Mouse (Mus musculus) kidney, adult 2 months (tissue): ENCODE data around the gene Serpine3. TPM values are rescaled to one million over a fixed set of nuclear protein-coding genes. Genes with fewer than 3 reads are reported as not detected.

Experiments
- DNase-seq: peaks from one replicate; pipeline ENCODE4 v3.0.0; 2021
- H3K27ac ChIP-seq: fragments of 200-500 bp; 2 replicates; pipeline ENCODE4 v1.5.1; 2012; ENCODE audit warnings: low read depth, low read length, control low read depth, inconsistent platforms; ENCODE audit not compliant: insufficient read depth
- H3K27me3 ChIP-seq: fragments of 200-500 bp; replicated peaks from 2 replicates; pipeline ENCODE4 v1.6.1; 2012; ENCODE audit warnings: mild to moderate bottlenecking, moderate library complexity, low read length, inconsistent platforms; ENCODE audit not compliant: control insufficient read depth, insufficient read depth
- H3K36me3 ChIP-seq: fragments of 200-500 bp; 2 replicates; pipeline ENCODE4 v1.6.1; 2012; ENCODE audit warnings: mild to moderate bottlenecking, moderate library complexity, low read length, inconsistent platforms; ENCODE audit not compliant: control insufficient read depth, insufficient read depth
- H3K4me1 ChIP-seq: fragments of 200-500 bp; 2 replicates; pipeline ENCODE4 v1.6.1; 2011; ENCODE audit warnings: low read length; ENCODE audit not compliant: control insufficient read depth, insufficient read depth
- H3K4me3 ChIP-seq: fragments of 200-500 bp; 2 replicates; pipeline ENCODE4 v1.5.1; 2011; ENCODE audit warnings: mild to moderate bottlenecking, low read depth, low read length, control low read depth; ENCODE audit not compliant: insufficient read depth
- CTCF ChIP-seq: fragments of 200-500 bp; conservative IDR thresholded peaks from 2 replicates; pipeline ENCODE4 v1.5.1; 2011; ENCODE audit warnings: low read depth, mild to moderate bottlenecking, control low read depth, low read length, moderate library complexity, mixed read lengths; ENCODE audit not compliant: insufficient read depth, insufficient read length
- POLR2A ChIP-seq: fragments of 200-500 bp; IDR thresholded peaks from one replicate; pipeline ENCODE4 v1.6.1; 2011; ENCODE audit warnings: low read depth, low read length, control low read depth
- WGBS: fragments of 180-500 bp; shearing (Covaris S2); methylation state at CpG from one replicate; pipeline ENCODE4 v1.1.7; 2018; 5-methylcytosine and 5-hydroxymethylcytosine counted together
- polyA plus RNA-seq: library from polyadenylated mRNA; depleted of rRNA; stranded (reverse); fragments of >200 nt; gene quantifications from 2 replicates; pipeline ENCODE4 v1.2.3, GENCODE M21; 2012

Serpine3 gene
- polyA plus RNA-seq, 1 experiment: not detected

DNA sequence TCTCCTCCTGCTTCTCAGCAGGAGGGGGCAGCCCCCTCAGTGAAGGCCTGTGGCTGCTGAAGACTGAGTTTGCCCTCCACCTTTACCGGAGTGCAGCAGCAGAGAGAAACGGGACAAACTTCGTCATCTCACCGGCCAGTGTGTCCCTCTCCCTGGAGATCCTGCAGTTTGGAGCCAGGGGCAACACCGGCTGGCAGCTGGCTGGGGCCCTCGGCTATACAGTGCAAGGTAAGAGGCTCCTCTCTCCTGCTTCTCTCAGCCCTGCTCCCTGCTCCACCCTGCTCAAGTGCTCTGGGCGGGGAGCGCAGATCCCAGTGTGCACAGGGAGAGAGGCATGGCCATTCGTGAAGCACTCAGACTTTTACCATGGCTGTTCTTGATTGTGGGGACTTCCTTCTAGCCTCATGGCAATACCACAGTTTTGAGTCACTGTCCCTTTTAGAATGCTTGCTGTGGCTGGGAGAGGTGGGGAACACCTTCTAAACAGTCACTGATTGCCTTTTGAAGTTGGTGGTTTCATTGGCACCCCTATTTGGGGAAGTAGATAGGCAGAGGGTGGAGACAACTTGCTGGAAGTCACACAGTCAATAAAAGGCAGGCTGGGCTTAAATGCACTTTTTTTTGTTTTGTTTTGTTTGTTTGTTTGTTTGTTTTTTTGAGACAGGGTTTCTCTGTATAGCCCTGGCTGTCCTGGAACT, 1.7 kb downstream of the Serpine3 start:
- no peak overlapping the region for H3K4me3 ChIP-seq
- H3K27ac ChIP-seq: no peak overlapping the region
- H3K27me3 ChIP-seq: no peaks in the 10 kb centered on the region
- no peak for TF ChIP-seq CTCF
- no peak for TF ChIP-seq POLR2A
- H3K4me1 ChIP-seq: no peaks in the 10 kb centered on the region
- no peak for DNase-seq
- WGBS: 62% methylated on average over 9 of the region's 9 CpGs
- no peaks in the 10 kb centered on the region for H3K36me3 ChIP-seq

GRCm38 (mm10) chr14:62673646-62674045, 10.2 kb downstream of the Serpine3 start:
- WGBS: 98% methylated on average over 3 of the region's 3 CpGs
- Histone ChIP-seq H3K4me3 (no peak overlapping the region), H3K36me3 (no peaks in the 10 kb centered on the region), H3K27me3 (no peaks in the 10 kb centered on the region), H3K27ac (no peak overlapping the region), H3K4me1 (no peaks in the 10 kb centered on the region)
- TF ChIP-seq POLR2A: no peak
- no peak for TF ChIP-seq CTCF
- DNase-seq: no peak

- Histone ChIP-seq H3K27ac (no peak overlapping the region), H3K36me3 (peaks cover 2% of the 10 kb centered on the region; the same call in 1 of the 2 replicates), H3K4me3 (no peak overlapping the region), H3K4me1 (no peaks in the 10 kb centered on the region), H3K27me3 (no peaks in the 10 kb centered on the region)
- DNase-seq: no peak
- 93% methylated on average over 2 of the region's 2 CpGs for WGBS
- TF ChIP-seq POLR2A: no peak
- TF ChIP-seq CTCF: no peak
Observed at GRCm38 (mm10) chr14:62718161-62718560, 54.7 kb downstream of the Serpine3 start.

DNA sequence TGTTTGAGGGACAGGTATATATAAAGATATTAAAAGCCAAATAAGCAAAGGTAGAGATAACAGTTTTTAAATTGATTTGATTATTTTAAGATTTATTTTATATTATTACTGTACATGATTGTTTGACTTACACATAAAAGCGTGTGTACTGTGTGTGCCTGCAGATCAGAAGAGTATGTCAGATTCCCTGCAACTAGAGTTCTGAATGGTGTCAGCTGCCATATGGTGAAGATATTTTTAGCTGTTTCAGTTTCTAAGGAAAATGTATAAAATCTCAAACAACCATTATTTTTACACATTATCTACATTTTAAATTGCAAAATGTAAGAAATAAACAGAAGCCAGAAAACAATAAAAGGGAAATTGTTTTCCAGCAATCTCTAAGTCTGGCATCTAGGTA, 58.2 kb downstream of the Serpine3 start:
- Histone ChIP-seq H3K27ac (no peak overlapping the region), H3K4me1 (no peaks in the 10 kb centered on the region), H3K4me3 (no peak overlapping the region), H3K27me3 (no peaks in the 10 kb centered on the region), H3K36me3 (no peaks in the 10 kb centered on the region)
- no peak for TF ChIP-seq POLR2A
- TF ChIP-seq CTCF: no peak
- no peak for DNase-seq
- WGBS: 92% methylated on average over 1 of the region's 1 CpGs

DNA sequence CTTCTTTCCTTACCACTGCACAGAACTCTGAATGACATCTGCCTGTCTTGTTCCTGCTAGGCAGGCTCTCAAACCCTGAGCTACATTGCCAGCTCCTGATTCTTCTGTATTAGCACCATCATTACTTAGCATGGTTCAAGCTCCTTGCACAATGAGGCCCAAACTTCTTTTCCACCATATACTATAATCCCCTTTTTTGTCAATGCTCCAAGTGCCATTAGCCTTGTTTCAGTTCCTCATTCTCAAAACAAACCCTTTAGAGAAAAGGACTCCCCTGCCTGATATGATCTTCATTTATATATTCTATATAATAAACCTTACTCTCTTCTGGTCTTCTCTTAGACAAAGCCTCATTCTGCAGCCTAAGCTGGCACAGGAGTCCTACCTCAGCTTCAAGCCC, 61.1 kb downstream of the Serpine3 start:
- no peaks in the 10 kb centered on the region for H3K4me1 ChIP-seq
- DNase-seq: no peak
- no peak overlapping the region for H3K4me3 ChIP-seq
- H3K36me3 ChIP-seq: no peaks in the 10 kb centered on the region
- no peak overlapping the region for H3K27ac ChIP-seq
- TF ChIP-seq POLR2A (no peak), CTCF (no peak)
- H3K27me3 ChIP-seq: no peaks in the 10 kb centered on the region

GRCm38 (mm10) chr14:62731902-62732301, 68.4 kb downstream of the Serpine3 start:
- no peak for DNase-seq
- WGBS: 76% methylated on average over 1 of the region's 1 CpGs

GRCm38 (mm10) chr14:62733666-62734065, 70.2 kb downstream of the Serpine3 start:
- 71% methylated on average over 2 of the region's 2 CpGs for WGBS
- no peaks in the 10 kb centered on the region for H3K4me1 ChIP-seq
- H3K4me3 ChIP-seq: no peak overlapping the region

More at GRCm38 (mm10) chr14:62731902-62732301, 68.4 kb downstream of the Serpine3 start:
- no peak overlapping the region for H3K27ac ChIP-seq
- no peaks in the 10 kb centered on the region; the same call in 1 of the 2 replicates for H3K36me3 ChIP-seq
- H3K27me3 ChIP-seq: no peaks in the 10 kb centered on the region
- no peaks in the 10 kb centered on the region for H3K4me1 ChIP-seq
- TF ChIP-seq CTCF (no peak), POLR2A (no peak)
- H3K4me3 ChIP-seq: no peak overlapping the region

More at GRCm38 (mm10) chr14:62733666-62734065, 70.2 kb downstream of the Serpine3 start:
- Histone ChIP-seq H3K27ac (no peak overlapping the region), H3K36me3 (no peaks in the 10 kb centered on the region; the same call in 1 of the 2 replicates), H3K27me3 (no peaks in the 10 kb centered on the region)
- DNase-seq: no peak
- TF ChIP-seq POLR2A: no peak
- TF ChIP-seq CTCF: no peak
